Mouse (Mus musculus) embryonic fibroblast, embryonic 13.5 days (primary cell): Measurements from ENCODE around the gene Creb3l1.

Source experiments
- CTCF ChIP-seq: IDR thresholded peaks from 2 replicates; pipeline ENCODE4 v1.5.1; 2011; ENCODE audit warnings: mild to moderate bottlenecking, control low read depth, low read length, moderate library complexity, borderline replicate concordance; ENCODE audit not compliant: insufficient read depth
- POLR2A ChIP-seq: IDR thresholded peaks from 2 replicates; pipeline ENCODE4 v1.6.1; 2011; ENCODE audit warnings: low read depth, mild to moderate bottlenecking, control low read depth, low read length, moderate library complexity

- no peak for TF ChIP-seq CTCF
- no peak for TF ChIP-seq POLR2A
Measured at GRCm38 (mm10) chr2:91986071-91986470, 38.2 kb downstream of the Creb3l1 start.
